Mouse (Mus musculus): ENCODE measurements at regions not wholly inside any gene's neighbourhood (a gene's known extent, or its start where the extent isn't known, plus 50 kb on each side); places are given as distances from the start of the nearest gene placed in this dataset.
A peak's percentile ranks its signal among the peaks of the same experiment; 100 is the strongest.

- DNase-seq (ENCODE audit: low spot score): no peak
These were observed 146.8 kb downstream of the Ktn1 start for GRCm38 (mm10) chr14:47795062-47795461.

GRCm38 (mm10) chr14:47798203-47798602 lies 150.0 kb downstream of the Ktn1 start:
- no peak for DNase-seq (ENCODE audit: low spot score)

GRCm38 (mm10) chr14:47799564-47799963 lies 151.3 kb downstream of the Ktn1 start:
- no peak for DNase-seq (ENCODE audit: low spot score)

GRCm38 (mm10) chr14:47805202-47805601 lies 157.0 kb downstream of the Ktn1 start:
- DNase-seq (ENCODE audit: low spot score): no peak

- DNase-seq (ENCODE audit: low spot score): no peak
These were observed 157.7 kb downstream of the Ktn1 start for GRCm38 (mm10) chr14:47805771-47806535.

- no peak for DNase-seq (ENCODE audit: low spot score)
These were observed 160.1 kb downstream of the Ktn1 start for GRCm38 (mm10) chr14:47808097-47808910.

GRCm38 (mm10) chr14:47818224-47818623 lies 170.0 kb downstream of the Ktn1 start:
- no peak for DNase-seq (ENCODE audit: low spot score)

GRCm38 (mm10) chr14:47818641-47819040 lies 170.4 kb downstream of the Ktn1 start:
- DNase-seq (ENCODE audit: low spot score): no peak

GRCm38 (mm10) chr14:47820571-47821143 lies 172.4 kb downstream of the Ktn1 start:
- DNase-seq (ENCODE audit: low spot score): no peak

GRCm38 (mm10) chr14:47823182-47823581 lies 174.9 kb downstream of the Ktn1 start:
- DNase-seq (ENCODE audit: low spot score): no peak

- DNase-seq (ENCODE audit: low spot score): no peak
These were observed 175.4 kb downstream of the Ktn1 start for GRCm38 (mm10) chr14:47823696-47824095.

GRCm38 (mm10) chr14:47825446-47825956 lies 177.3 kb downstream of the Ktn1 start:
- no peak for DNase-seq (ENCODE audit: low spot score)

- DNase-seq (ENCODE audit: low spot score): no peak
These were observed 178.3 kb downstream of the Ktn1 start for GRCm38 (mm10) chr14:47826545-47826944.

- peak; percentile 46 for DNase-seq (ENCODE audit: low spot score)
These were observed 179.4 kb downstream of the Ktn1 start for GRCm38 (mm10) chr14:47827623-47828022.

GRCm38 (mm10) chr14:47833696-47834095 lies 185.4 kb downstream of the Ktn1 start:
- no peak for DNase-seq (ENCODE audit: low spot score)

- DNase-seq (ENCODE audit: low spot score): no peak
These were observed 187.2 kb downstream of the Ktn1 start for GRCm38 (mm10) chr14:47835408-47835807.

GRCm38 (mm10) chr14:47839493-47840215 lies 191.4 kb downstream of the Ktn1 start:
- peak; percentile 9 for DNase-seq (ENCODE audit: low spot score)

- DNase-seq (ENCODE audit: low spot score): no peak
These were observed 196.1 kb downstream of the Ktn1 start for GRCm38 (mm10) chr14:47844366-47844765.

- DNase-seq (ENCODE audit: low spot score): no peak
These were observed 200.6 kb downstream of the Ktn1 start for GRCm38 (mm10) chr14:47848861-47849260.

GRCm38 (mm10) chr14:47856280-47856765 lies 208.1 kb downstream of the Ktn1 start:
- DNase-seq (ENCODE audit: low spot score): no peak

- no peak for DNase-seq (ENCODE audit: low spot score)
These were observed 209.0 kb downstream of the Ktn1 start for GRCm38 (mm10) chr14:47857271-47857670.

All from gastrocnemius, adult 18-20 months (tissue).